Mouse (Mus musculus) cerebellum, postnatal 4 days (tissue): ENCODE data around the gene Uap1l1.

Source experiments
- DNase-seq, 2 experiments: peaks; one replicate each; pipeline ENCODE4 v3.0.0; 2022; ENCODE audit warnings: low spot score in 2 of 2, mixed read lengths in 1 of 2

Uap1l1 gene

GRCm38 (mm10) chr2:25371764-25372643 lies 6.5 kb upstream of the Uap1l1 start, which contains the start of gene Sapcd2:
Sapcd2 (plus strand) TSS chr2:25372321.
- peak; percentile 64 to 84 for DNase-seq

- DNase-seq = no peak
Measured at GRCm38 (mm10) chr2:25369996-25370395, 4.5 kb upstream of the Uap1l1 start.

- no peak for DNase-seq
Measured at GRCm38 (mm10) chr2:25364761-25365090, 756 bp downstream of the Uap1l1 start.

GRCm38 (mm10) chr2:25364313-25364712 lies 1.2 kb downstream of the Uap1l1 start:
- DNase-seq = no peak

DNA sequence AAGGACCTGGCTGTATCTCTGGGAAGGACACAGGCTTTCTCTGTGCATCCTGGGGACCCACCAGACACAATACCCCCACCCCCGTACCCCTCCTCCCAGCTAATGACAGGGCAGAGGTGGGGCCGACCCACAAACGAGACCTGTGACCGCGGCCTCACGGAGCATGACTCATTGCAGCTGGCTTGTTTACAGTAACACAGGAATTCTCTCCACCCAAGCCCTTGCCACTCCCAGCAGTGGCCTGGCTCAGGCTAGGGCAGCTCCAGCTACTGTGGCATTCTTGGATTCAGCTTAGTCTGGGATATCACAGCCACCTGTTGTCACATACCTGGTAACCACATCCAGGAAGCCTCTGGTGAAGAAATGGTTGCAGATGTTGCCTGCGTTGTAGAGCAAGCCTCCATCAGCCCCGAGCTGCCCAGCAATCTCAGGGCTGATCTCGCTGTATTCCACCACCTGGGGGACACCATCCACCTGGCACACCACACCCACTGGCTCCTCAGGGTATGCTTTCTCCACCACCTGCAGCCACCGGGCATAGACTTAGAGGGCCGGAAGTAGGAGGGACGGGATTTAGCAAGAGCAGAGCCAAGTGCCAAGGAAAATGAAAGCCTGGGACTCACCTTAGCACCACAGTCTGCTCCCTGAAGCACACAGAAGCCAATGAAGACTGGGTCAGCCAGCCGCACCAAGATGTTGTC lies 1.9 kb downstream of the Uap1l1 start:
- DNase-seq = no peak

DNA sequence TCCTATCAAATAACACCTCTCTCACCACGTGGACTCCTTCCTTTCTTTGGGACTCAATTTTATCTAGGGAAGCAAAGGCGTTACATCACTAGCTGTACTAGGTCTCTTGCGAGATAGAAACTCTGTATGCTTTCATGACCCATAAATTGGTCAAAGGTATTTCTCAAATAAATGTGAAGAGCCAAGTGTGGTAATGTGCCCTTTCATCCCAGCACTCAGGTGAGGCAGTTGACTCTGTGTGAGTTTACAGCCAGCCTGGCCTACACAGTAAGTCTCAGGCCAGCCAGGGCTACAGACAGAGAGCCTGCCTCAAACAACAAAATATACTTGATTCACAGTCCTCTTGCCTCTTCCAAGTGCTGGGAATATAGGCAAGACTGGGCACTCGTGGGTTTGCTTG lies 5.6 kb downstream of the Uap1l1 start:
- no peak for DNase-seq

DNA sequence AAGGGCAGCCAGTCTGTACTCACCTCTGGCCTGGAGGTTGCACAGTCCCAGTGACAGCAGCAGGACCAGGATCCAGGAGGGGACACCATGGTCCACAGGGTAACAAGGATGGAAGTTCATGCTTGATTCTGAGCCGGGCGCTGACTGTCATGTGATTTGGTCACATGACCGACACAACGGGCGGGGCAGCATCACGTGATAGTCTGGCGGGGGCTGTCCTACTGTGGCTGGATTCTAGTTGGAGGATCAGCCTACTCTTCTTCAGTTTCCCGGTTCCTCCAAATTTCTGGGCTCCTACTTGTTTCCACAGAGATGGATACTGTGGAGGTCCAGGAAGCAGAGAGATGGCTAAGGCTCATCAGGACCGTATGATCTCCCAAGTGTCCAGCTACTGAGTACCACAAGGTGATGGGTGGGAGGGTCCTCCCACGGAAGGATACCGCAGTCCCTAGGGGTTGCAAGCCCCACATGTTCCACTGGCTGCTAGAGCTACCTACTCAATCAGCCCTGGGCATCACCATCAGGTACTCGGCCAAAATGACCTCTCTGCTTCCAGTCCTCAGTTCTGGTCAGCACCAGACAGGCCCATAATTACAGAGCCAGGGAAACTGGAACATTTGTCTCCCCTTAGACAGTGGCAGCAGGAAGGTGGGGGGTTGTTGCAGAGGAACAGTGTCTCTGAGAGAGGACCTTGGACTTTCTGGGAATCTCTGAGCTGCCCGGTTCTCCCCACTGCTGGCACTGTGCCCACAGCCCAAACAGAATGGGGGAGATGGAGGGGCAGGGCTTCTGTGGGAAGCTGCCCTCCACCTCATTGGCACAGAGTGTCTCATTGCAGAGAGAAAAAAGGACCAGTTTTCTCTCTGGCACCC lies 9.0 kb downstream of the Uap1l1 start, which contains the start of gene Dpp7:
Gene Dpp7 (minus strand): TSS at position 152 of the 872 bp plus-strand sequence.
- DNase-seq = peak; percentile 67 to 79

- DNase-seq = no peak
Measured at GRCm38 (mm10) chr2:25355419-25356066, 9.9 kb downstream of the Uap1l1 start.

DNA sequence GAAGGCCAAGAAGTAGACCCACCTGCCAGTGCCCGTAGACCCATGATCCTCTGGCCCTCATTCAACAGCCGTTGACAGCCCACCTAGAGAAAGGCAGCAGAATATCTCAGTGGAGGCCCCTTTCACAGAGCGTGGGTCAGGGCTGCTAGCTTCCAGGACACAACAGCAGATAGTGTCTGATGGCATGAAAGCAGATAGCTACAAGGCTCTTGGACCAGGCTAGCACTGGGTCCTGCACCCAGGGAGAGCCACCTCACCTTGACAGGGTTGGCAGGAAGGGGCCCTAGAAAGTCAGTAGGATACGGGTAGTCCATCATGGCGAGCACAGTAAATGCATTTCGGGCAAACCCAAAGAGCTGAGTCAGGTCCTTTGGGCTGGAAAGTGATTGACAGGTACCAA lies 11.3 kb downstream of the Uap1l1 start:
- DNase-seq = no peak

- no peak for DNase-seq
Measured at GRCm38 (mm10) chr2:25350701-25351100, 14.8 kb downstream of the Uap1l1 start.

- DNase-seq = no peak
Measured at GRCm38 (mm10) chr2:25349499-25349898, 16.0 kb downstream of the Uap1l1 start.

GRCm38 (mm10) chr2:25348162-25348561 lies 17.3 kb downstream of the Uap1l1 start:
- no peak for DNase-seq

GRCm38 (mm10) chr2:25338303-25338702 lies 27.2 kb downstream of the Uap1l1 start:
- DNase-seq = no peak

DNA sequence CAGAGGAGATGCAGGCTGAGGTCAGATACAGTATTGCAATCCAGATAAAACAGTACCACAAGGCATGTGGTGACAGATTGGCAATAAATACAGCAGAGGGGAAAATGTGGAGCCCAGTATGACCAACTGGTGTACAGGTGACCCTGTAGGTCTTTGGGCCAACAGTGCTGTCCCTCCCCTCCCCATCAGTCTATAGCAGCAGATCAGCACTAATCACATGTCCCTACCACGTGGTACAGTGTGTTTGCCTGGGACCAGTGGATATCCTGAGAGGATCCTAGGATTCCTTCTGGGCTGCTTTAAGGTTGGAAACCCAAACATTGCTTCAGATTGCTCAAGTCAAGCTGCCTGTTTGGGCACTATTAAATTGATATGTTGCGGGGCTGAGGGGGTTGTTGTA lies 31.9 kb downstream of the Uap1l1 start:
- DNase-seq = no peak

DNA sequence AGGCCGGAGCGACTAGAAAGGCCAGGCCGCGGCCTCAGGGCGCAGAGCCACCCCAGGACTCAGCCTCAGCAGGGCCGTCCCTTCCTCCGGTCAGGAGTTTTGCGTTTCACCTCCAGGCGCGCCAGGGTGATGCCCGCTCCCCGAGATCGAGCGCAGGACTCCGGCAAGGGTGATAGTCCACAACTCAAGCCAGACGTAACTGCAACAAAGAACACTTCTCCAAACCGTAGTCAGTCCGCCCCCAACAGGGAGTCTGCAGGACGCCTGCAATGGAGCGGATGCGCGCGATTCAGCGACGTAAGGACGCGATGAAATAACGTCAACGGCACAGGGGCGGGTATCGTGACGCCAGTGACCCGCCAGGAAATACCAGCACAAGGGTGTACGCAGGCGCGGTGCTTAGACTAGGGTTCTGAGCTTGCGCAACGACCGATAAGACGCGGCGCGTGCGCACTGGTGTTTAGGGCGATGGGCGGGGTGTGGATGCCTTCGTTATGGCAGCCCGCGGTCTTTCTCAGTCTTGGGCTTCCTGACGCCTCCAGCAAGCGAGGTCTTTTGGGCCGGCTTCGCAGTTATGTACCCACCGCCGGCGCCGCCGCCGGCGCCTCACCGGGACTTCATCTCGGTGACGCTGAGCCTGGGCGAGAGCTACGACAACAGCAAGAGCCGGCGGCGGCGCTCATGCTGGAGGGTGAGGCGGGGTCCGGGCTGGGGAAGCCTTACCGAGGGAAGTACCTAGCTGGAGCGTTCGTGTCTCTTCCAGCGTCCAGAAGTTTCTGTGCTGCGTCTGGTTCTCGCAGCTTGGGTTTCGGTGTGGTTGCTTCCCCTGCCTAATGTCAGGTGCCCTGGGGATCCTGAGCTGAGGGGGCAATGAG lies 33.0 kb downstream of the Uap1l1 start, which contains the start of gene Man1b1:
Gene Man1b1 (plus strand): TSS at position 53 of the 875 bp plus-strand sequence.
- DNase-seq = peak; percentile 98

GRCm38 (mm10) chr2:25331470-25331869 lies 34.0 kb downstream of the Uap1l1 start:
- no peak for DNase-seq

DNA sequence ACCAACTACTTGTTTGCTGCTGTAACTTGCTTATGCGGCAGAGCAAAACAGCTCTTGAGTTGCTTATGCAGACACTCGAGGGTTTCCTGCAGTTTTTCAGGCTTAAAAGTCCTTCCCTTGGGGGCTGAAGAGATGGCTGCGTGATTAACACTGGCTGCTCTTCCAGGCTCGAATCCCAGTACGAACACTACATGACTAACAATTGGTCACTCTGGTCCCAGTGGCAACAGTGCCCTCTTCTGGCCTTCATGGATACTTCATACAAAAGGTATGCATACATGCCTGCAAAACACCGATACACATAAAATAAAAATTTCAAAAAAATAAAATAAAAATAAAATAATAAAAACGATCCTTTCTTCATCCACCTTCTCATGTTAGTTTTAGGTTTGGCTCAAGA lies 37.0 kb downstream of the Uap1l1 start:
- peak in 1 of 2 experiments; percentile 53 for DNase-seq

DNA sequence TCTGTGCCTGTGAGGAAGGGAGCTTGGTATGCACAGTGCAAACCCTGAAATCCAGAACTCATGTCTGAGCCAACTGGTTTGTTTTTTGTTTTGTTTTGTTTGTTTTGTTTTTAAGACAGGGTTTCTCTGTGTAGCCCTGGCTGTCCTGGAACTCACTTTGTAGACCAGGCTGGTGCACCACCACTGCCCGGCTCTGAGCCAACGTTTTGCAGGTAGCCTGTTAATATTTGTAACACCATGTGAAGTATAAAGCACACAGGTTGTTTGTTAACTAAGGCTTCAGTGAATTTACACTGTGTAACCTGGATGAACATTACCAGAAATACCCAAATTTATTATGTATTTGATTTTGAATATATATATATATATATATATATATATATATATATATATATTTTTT lies 39.4 kb downstream of the Uap1l1 start:
- no peak for DNase-seq

DNA sequence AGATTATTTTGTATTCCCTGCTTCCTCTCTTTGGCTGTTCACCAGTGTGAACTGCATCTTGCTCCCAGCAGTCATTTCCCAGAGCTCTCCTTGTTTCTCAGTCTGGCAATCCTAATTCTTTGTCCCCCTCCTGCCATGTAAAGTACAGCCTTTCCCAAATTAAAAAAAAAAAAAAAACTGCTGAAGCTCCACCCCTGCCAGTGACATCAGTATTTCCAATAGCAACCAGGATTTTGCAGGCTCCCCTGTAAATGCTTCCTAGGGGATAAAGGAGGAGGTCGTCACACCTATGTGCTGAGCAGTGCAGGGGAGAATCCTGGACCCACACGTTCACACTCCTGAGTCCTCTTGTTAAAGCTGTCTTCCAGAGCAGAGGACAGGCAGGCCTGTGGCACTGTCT lies 45.4 kb downstream of the Uap1l1 start:
- DNase-seq = no peak
